Mouse (Mus musculus) erythroblast, embryonic 14.5 days (primary cell): ENCODE results near the gene Sgms1.

Experiments used
- GATA1 ChIP-seq: IDR thresholded peaks from 2 replicates; pipeline ENCODE4 v1.6.1; 2012; ENCODE audit warnings: low read length, inconsistent platforms, mixed read lengths
- TAL1 ChIP-seq: IDR thresholded peaks from 3 replicates; pipeline ENCODE4 v1.6.1; 2012; ENCODE audit warnings: low read length, inconsistent platforms, mixed read lengths

DNA sequence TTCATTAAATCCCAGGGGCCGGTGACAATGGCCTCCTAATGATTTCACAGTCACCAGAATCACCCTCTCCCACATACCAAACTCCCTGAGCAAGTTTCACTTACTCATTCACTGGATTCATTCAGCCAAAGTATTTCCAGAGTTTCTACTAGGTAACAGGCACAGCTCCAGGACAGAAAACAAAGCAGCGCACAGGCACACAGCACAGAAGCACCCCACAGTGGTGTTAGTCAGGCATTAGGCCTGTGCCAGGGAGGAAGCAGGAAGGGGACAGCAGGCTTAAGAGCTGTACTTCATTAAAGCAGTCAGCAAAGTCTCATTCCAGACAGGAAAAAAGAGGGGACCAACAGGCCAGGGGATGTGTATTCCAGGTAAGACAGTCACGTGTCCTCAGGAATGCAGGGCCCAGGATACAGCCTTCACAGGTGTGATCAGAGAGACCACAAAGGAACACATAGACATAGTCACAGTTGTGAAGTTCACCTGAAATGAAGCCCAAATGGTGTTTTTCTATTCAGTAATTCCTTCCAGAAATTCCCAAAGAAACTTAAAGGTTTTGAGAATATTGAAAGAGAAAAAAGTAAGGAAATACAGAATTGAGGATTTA is 67.0 kb downstream of the Sgms1 start:
- TF ChIP-seq TAL1: no peak
- no peak for TF ChIP-seq GATA1
